Comparison of ENCODE assay signal across 25 mouse cellular contexts in genomic region chr6:91493053-91493452, GRCm38 (mm10). TPM values are rescaled to one million over a fixed set of nuclear protein-coding genes. Genes with fewer than 3 reads are reported as not detected.
DNase-seq lines count a peak whose midpoint lies in the region; ATAC-seq and TF ChIP-seq lines count a peak whose summit lies in the region.
"Had no signal": no experiment of that assay in that cellular context is flagged by ENCODE, and none has a peak within 500 bp of the region (broad histone marks: within the 10 kb centered on the region; RNA-seq: fewer than 3 reads in every experiment).

No protein-coding gene starts in this region.

- no peak overlapping the region for H3K4me3 ChIP-seq in forebrain, embryonic 11.5 days (ENCODE audit: low read depth, low read length)
- H3K4me3 ChIP-seq in forebrain, embryonic 12.5 days (replicated peaks): no peak overlapping the region
- peak overlapping the region; percentile 13 for H3K4me3 ChIP-seq in liver, postnatal 0 days (ENCODE audit: low read depth, low read length)
- H3K4me3 ChIP-seq in liver, embryonic 12.5 days: no peak overlapping the region
- H3K4me3 ChIP-seq: forebrain, embryonic 10.5 days; forebrain, embryonic 15.5 days; heart, adult 2 months; heart, embryonic 10.5 days; heart, embryonic 13.5 days; hindbrain, embryonic 15.5 days had no signal

- DNase-seq in forebrain, embryonic 11.5 days (ENCODE audit: low spot score): peak; percentile 37
- DNase-seq in liver, postnatal 0 days: no peak
- DNase-seq in left cerebral cortex, postnatal 14 days (ENCODE audit: low spot score in 2 of 2): no peak
- DNase-seq in cerebellum, adult 18-20 months: no peak
- DNase-seq: adrenal gland, postnatal 10 days; adrenal gland, postnatal 36 days; B cell, adult 2 months; cerebellum, adult 11 months; cerebellum, adult 8-10 months; cerebellum, postnatal 10 days; cerebellum, postnatal 36 days; gastrocnemius, postnatal 25 days had no signal

- no peaks in the 10 kb centered on the region for H3K27me3 ChIP-seq in forebrain, embryonic 11.5 days (ENCODE audit: control insufficient read depth, insufficient read depth, low read length)
- H3K27me3 ChIP-seq in forebrain, embryonic 12.5 days: no peaks in the 10 kb centered on the region
- no peaks in the 10 kb centered on the region for H3K27me3 ChIP-seq in liver, postnatal 0 days (ENCODE audit: insufficient read depth, low read length)
- no peaks in the 10 kb centered on the region for H3K27me3 ChIP-seq in liver, embryonic 12.5 days (replicated peaks)
- H3K27me3 ChIP-seq: CH12.LX; forebrain, embryonic 15.5 days; heart, embryonic 13.5 days; hindbrain, embryonic 15.5 days; Patski had no signal

- no peak overlapping the region for H3K27ac ChIP-seq in forebrain, embryonic 11.5 days (ENCODE audit: low read depth, low read length)
- no peak overlapping the region for H3K27ac ChIP-seq in forebrain, embryonic 12.5 days
- H3K27ac ChIP-seq in liver, postnatal 0 days (ENCODE audit: low read depth): no peak overlapping the region; the same call in 1 of the 2 replicates
- no peak overlapping the region for H3K27ac ChIP-seq in liver, embryonic 12.5 days
- H3K27ac ChIP-seq: forebrain, embryonic 10.5 days; forebrain, embryonic 15.5 days; heart, adult 2 months; heart, embryonic 10.5 days; heart, embryonic 13.5 days; hindbrain, embryonic 15.5 days had no signal

- TF ChIP-seq CTCF in liver, postnatal 0 days (IDR thresholded peaks at IDR 0.05; ENCODE audit: low read depth): no peak

- H3K9ac ChIP-seq in forebrain, embryonic 11.5 days (ENCODE audit: low read length): no peak overlapping the region
- no peak overlapping the region for H3K9ac ChIP-seq in forebrain, embryonic 12.5 days
- no peak overlapping the region for H3K9ac ChIP-seq in liver, postnatal 0 days (replicated peaks)
- H3K9ac ChIP-seq in liver, embryonic 12.5 days: no peak overlapping the region
- H3K9ac ChIP-seq: forebrain, embryonic 15.5 days; heart, embryonic 13.5 days; hindbrain, embryonic 15.5 days had no signal

- TF ChIP-seq EP300 in liver, postnatal 0 days (IDR thresholded peaks at IDR 0.05; ENCODE audit: low read depth): no peak

- intact Hi-C loops in left cerebral cortex, postnatal 14 days (cut with DNase I): no loop called here

- H3K4me2 ChIP-seq in forebrain, embryonic 11.5 days (ENCODE audit: low read depth, low read length, severe bottlenecking): no peak overlapping the region
- H3K4me2 ChIP-seq in forebrain, embryonic 12.5 days: no peak overlapping the region
- peak overlapping the region; percentile 38 for H3K4me2 ChIP-seq in liver, postnatal 0 days (ENCODE audit: low read depth, low read length)
- no peak overlapping the region for H3K4me2 ChIP-seq in liver, embryonic 12.5 days
- H3K4me2 ChIP-seq: forebrain, embryonic 15.5 days; heart, embryonic 13.5 days; hindbrain, embryonic 15.5 days had no signal

- H3K9me3 ChIP-seq in forebrain, embryonic 11.5 days (ENCODE audit: control insufficient read depth, low read length): no peaks in the 10 kb centered on the region
- H3K9me3 ChIP-seq in forebrain, embryonic 12.5 days: no peaks in the 10 kb centered on the region
- no peaks in the 10 kb centered on the region for H3K9me3 ChIP-seq in liver, postnatal 0 days (ENCODE audit: low read length)
- no peaks in the 10 kb centered on the region for H3K9me3 ChIP-seq in liver, embryonic 12.5 days (replicated peaks)
- H3K9me3 ChIP-seq: forebrain, embryonic 10.5 days; forebrain, embryonic 15.5 days; G1E; heart, embryonic 10.5 days; heart, embryonic 13.5 days; hindbrain, embryonic 15.5 days had no signal

- 86% methylated on average over 10 of the region's 10 CpGs for WGBS in forebrain, embryonic 11.5 days
- WGBS in forebrain, embryonic 12.5 days: 90% methylated on average over 10 of the region's 10 CpGs
- WGBS in liver, postnatal 0 days (ENCODE audit: insufficient replicate concordance): 40% methylated on average over 10 of the region's 10 CpGs
- 62% methylated on average over 10 of the region's 10 CpGs for WGBS in liver, embryonic 12.5 days (ENCODE audit: insufficient replicate concordance)

- no peaks in the 10 kb centered on the region; the same call in 1 of the 2 replicates for H3K36me3 ChIP-seq in forebrain, embryonic 11.5 days (ENCODE audit: control insufficient read depth, insufficient read depth, low read length)
- H3K36me3 ChIP-seq in forebrain, embryonic 12.5 days (replicated peaks): peaks cover 80% of the 10 kb centered on the region
- H3K36me3 ChIP-seq in liver, postnatal 0 days (replicated peaks; ENCODE audit: insufficient read depth, low read length): peaks cover 42% of the 10 kb centered on the region
- H3K36me3 ChIP-seq in liver, embryonic 12.5 days: peaks cover 78% of the 10 kb centered on the region

- H3K4me1 ChIP-seq in forebrain, embryonic 11.5 days (replicated peaks; ENCODE audit: control insufficient read depth, insufficient read depth, low read length): no peaks in the 10 kb centered on the region
- peaks cover 4% of the 10 kb centered on the region; the same call in 1 of the 2 replicates for H3K4me1 ChIP-seq in forebrain, embryonic 12.5 days
- 0 out of 2 replicates have a peak, but pooled peaks cover 4% of the 10 kb centered on the region for H3K4me1 ChIP-seq in liver, postnatal 0 days (ENCODE audit: insufficient read depth)
- 0 out of 2 replicates have a peak, but pooled peaks cover 5% of the 10 kb centered on the region for H3K4me1 ChIP-seq in liver, embryonic 12.5 days
- H3K4me1 ChIP-seq: forebrain, embryonic 15.5 days; hindbrain, embryonic 15.5 days had no signal

- ATAC-seq in forebrain, embryonic 11.5 days (replicated peaks; ENCODE audit: low FRiP score): no peak
- no peak for ATAC-seq in forebrain, embryonic 12.5 days (ENCODE audit: low FRiP score)
- no peak for ATAC-seq in liver, postnatal 0 days
- ATAC-seq in liver, embryonic 12.5 days: no peak; the same call in 1 of the 2 replicates
- peak; percentile 65 to 67 for ATAC-seq in hematopoietic stem cell, adult 5-6 weeks (replicated peaks in 1 of 2; ENCODE audit: insufficient read depth in 1 of 2, low FRiP score in 2 of 2, low TSS enrichment in 1 of 2, low read depth in 1 of 2, poor library complexity in 2 of 2, severe bottlenecking in 2 of 2)
- peak; percentile 72 for ATAC-seq in megakaryocyte progenitor cell, adult 5-6 weeks (replicated peaks; ENCODE audit: poor library complexity)
- ATAC-seq: forebrain, embryonic 15.5 days; Patski had no signal

RNA-seq across cellular contexts. Expression of gene Tmem43, which starts 19.6 kb away (rescaled TPM):
- 71.0 and 76.5 TPM in 2 replicates for polyA plus RNA-seq in forebrain, embryonic 11.5 days (2014; fragmentation: Nextera tagmentation; extraction: Ambion mirVana)
- 60.8 and 68.8 TPM in 2 replicates for polyA plus RNA-seq in forebrain, embryonic 12.5 days (2016; fragmentation: Nextera tagmentation; extraction: Ambion mirVana)
- polyA plus RNA-seq in liver, postnatal 0 days (2015; fragmentation: Nextera tagmentation; extraction: Ambion mirVana): 6.9 and 8.1 TPM in 2 replicates
- 17.3 and 18.2 TPM in 2 replicates for polyA plus RNA-seq in liver, embryonic 12.5 days (2016; fragmentation: Nextera tagmentation; extraction: Ambion mirVana)
- 53.8 and 62.5 TPM in 2 replicates for total RNA-seq in hematopoietic stem cell, adult 5-6 weeks (2017)
- 53.7 and 59.0 TPM in 2 replicates for total RNA-seq in megakaryocyte progenitor cell, adult 5-6 weeks (2015)
- 58.1 and 70.3 TPM in 2 replicates for total RNA-seq in megakaryocyte progenitor cell, adult 5-6 weeks (2017)
- total RNA-seq in left cerebral cortex, postnatal 14 days (2021): 10 to 100 TPM; 23.0 to 26.7 TPM

RNA-seq across cellular contexts. Expression of gene Chchd4, which starts 19.7 kb away (rescaled TPM):
- 29.6 and 32.8 TPM in 2 replicates for polyA plus RNA-seq in forebrain, embryonic 11.5 days (2014; fragmentation: Nextera tagmentation; extraction: Ambion mirVana)
- polyA plus RNA-seq in forebrain, embryonic 12.5 days (2016; fragmentation: Nextera tagmentation; extraction: Ambion mirVana): 23.9 and 24.2 TPM in 2 replicates
- 10.7 and 11.3 TPM in 2 replicates for polyA plus RNA-seq in liver, postnatal 0 days (2015; fragmentation: Nextera tagmentation; extraction: Ambion mirVana)
- polyA plus RNA-seq in liver, embryonic 12.5 days (2016; fragmentation: Nextera tagmentation; extraction: Ambion mirVana): 26.5 and 31.5 TPM in 2 replicates
- 14.4 and 20.3 TPM in 2 replicates for total RNA-seq in hematopoietic stem cell, adult 5-6 weeks (2017)
- 25.5 and 28.2 TPM in 2 replicates for total RNA-seq in megakaryocyte progenitor cell, adult 5-6 weeks (2015)
- total RNA-seq in megakaryocyte progenitor cell, adult 5-6 weeks (2017): 24.3 TPM in 2 replicates
- total RNA-seq in left cerebral cortex, postnatal 14 days (2021): 10 to 100 TPM; 19.0 to 19.5 TPM

RNA-seq across cellular contexts. Expression of gene Xpc, which starts 22.6 kb away (rescaled TPM):
- 22.5 and 23.1 TPM in 2 replicates for polyA plus RNA-seq in forebrain, embryonic 11.5 days (2014; fragmentation: Nextera tagmentation; extraction: Ambion mirVana)
- polyA plus RNA-seq in forebrain, embryonic 12.5 days (2016; fragmentation: Nextera tagmentation; extraction: Ambion mirVana): 24.4 and 26.7 TPM in 2 replicates
- polyA plus RNA-seq in liver, postnatal 0 days (2015; fragmentation: Nextera tagmentation; extraction: Ambion mirVana): 6.3 and 6.7 TPM in 2 replicates
- 7.7 and 8.3 TPM in 2 replicates for polyA plus RNA-seq in liver, embryonic 12.5 days (2016; fragmentation: Nextera tagmentation; extraction: Ambion mirVana)
- total RNA-seq in hematopoietic stem cell, adult 5-6 weeks (2017): 108 and 122 TPM in 2 replicates
- 31.1 and 31.6 TPM in 2 replicates for total RNA-seq in megakaryocyte progenitor cell, adult 5-6 weeks (2015)
- total RNA-seq in megakaryocyte progenitor cell, adult 5-6 weeks (2017): 79.0 and 80.6 TPM in 2 replicates
- 10 to 100 TPM; 10.6 TPM for total RNA-seq in left cerebral cortex, postnatal 14 days (2021)

RNA-seq across cellular contexts. Expression of gene Lsm3, which starts 22.7 kb away (rescaled TPM):
- 324 and 325 TPM in 2 replicates for polyA plus RNA-seq in forebrain, embryonic 11.5 days (2014; fragmentation: Nextera tagmentation; extraction: Ambion mirVana)
- polyA plus RNA-seq in forebrain, embryonic 12.5 days (2016; fragmentation: Nextera tagmentation; extraction: Ambion mirVana): 264 and 276 TPM in 2 replicates
- polyA plus RNA-seq in liver, postnatal 0 days (2015; fragmentation: Nextera tagmentation; extraction: Ambion mirVana): 67.8 and 69.6 TPM in 2 replicates
- 179 and 189 TPM in 2 replicates for polyA plus RNA-seq in liver, embryonic 12.5 days (2016; fragmentation: Nextera tagmentation; extraction: Ambion mirVana)
- 418 and 477 TPM in 2 replicates for total RNA-seq in hematopoietic stem cell, adult 5-6 weeks (2017)
- total RNA-seq in megakaryocyte progenitor cell, adult 5-6 weeks (2015): 148 and 154 TPM in 2 replicates
- 468 and 492 TPM in 2 replicates for total RNA-seq in megakaryocyte progenitor cell, adult 5-6 weeks (2017)
- total RNA-seq in left cerebral cortex, postnatal 14 days (2021): 10 to 100 TPM; 37.6 to 40.8 TPM

Comparison
In these comparisons a context has a peak if more than half of its experiments do, and no peak if none do; other contexts are left out.
1. ATAC-seq: peak in hematopoietic stem cell, adult 5-6 weeks (2 of 2) and megakaryocyte progenitor cell, adult 5-6 weeks (single experiment); none in forebrain, embryonic 11.5 days (single experiment), forebrain, embryonic 12.5 days (single experiment), liver, postnatal 0 days (single experiment) and liver, embryonic 12.5 days (single experiment).